Mouse (Mus musculus) cerebellum, postnatal 4 days (tissue): ENCODE measurements around the gene Fes.

ENCODE experiments used
- DNase-seq, 2 experiments: peaks; one replicate each; pipeline ENCODE4 v3.0.0; 2022; ENCODE audit warnings: low spot score in 2 of 2, mixed read lengths in 1 of 2

Fes gene

GRCm38 (mm10) chr7:80387633-80388543, at the start of gene Fes:
Fes (minus strand) TSS chr7:80387946.
- no peak for DNase-seq

- DNase-seq, result no peak
Measured at GRCm38 (mm10) chr7:80436571-80436970, 48.8 kb upstream of the Fes start.

GRCm38 (mm10) chr7:80435594-80435993, 47.8 kb upstream of the Fes start:
- no peak for DNase-seq

GRCm38 (mm10) chr7:80429661-80430060, 41.9 kb upstream of the Fes start:
- no peak for DNase-seq

GRCm38 (mm10) chr7:80427730-80428129, 40.0 kb upstream of the Fes start:
- DNase-seq, result no peak

- DNase-seq, result no peak
Measured at GRCm38 (mm10) chr7:80426363-80426762, 38.6 kb upstream of the Fes start.

- DNase-seq, result no peak
Measured at GRCm38 (mm10) chr7:80424722-80425121, 37.0 kb upstream of the Fes start.

- peak in 1 of 2 experiments; percentile 47 for DNase-seq
Measured at GRCm38 (mm10) chr7:80422759-80423480, 35.2 kb upstream of the Fes start.

GRCm38 (mm10) chr7:80421576-80421975, 33.8 kb upstream of the Fes start:
- DNase-seq, result no peak

GRCm38 (mm10) chr7:80420586-80420985, 32.8 kb upstream of the Fes start:
- DNase-seq, result no peak

- DNase-seq, result no peak
Measured at GRCm38 (mm10) chr7:80419278-80419677, 31.5 kb upstream of the Fes start.

- no peak for DNase-seq
Measured at GRCm38 (mm10) chr7:80418036-80418435, 30.3 kb upstream of the Fes start.

GRCm38 (mm10) chr7:80417601-80418000, 29.9 kb upstream of the Fes start:
- DNase-seq, result no peak

- no peak for DNase-seq
Measured at GRCm38 (mm10) chr7:80416969-80417368, 29.2 kb upstream of the Fes start.

- no peak for DNase-seq
Measured at GRCm38 (mm10) chr7:80414303-80414855, 26.6 kb upstream of the Fes start.

GRCm38 (mm10) chr7:80413512-80414302, 26.0 kb upstream of the Fes start:
- no peak for DNase-seq

GRCm38 (mm10) chr7:80412781-80413180, 25.0 kb upstream of the Fes start:
- DNase-seq, result no peak

GRCm38 (mm10) chr7:80412279-80412678, 24.5 kb upstream of the Fes start:
- DNase-seq, result no peak

- DNase-seq, result no peak
Measured at GRCm38 (mm10) chr7:80410380-80410779, 22.6 kb upstream of the Fes start.

- no peak for DNase-seq
Measured at GRCm38 (mm10) chr7:80407712-80408111, 20.0 kb upstream of the Fes start.

- DNase-seq, result no peak
Measured at GRCm38 (mm10) chr7:80406186-80406585, 18.4 kb upstream of the Fes start.
